Mouse (Mus musculus) intestine, embryonic 16.5 days (tissue): Measurements from ENCODE around the gene Otud5. TPM values are rescaled to one million over a fixed set of nuclear protein-coding genes. Genes with fewer than 3 reads are reported as not detected.

Experiments used
- ATAC-seq: fragments of 200-750 bp; cut with Nextera tagmentation; 2 replicates; pipeline ENCODE4 v1.8.0; 2017; ENCODE audit warnings: moderate TSS enrichment, moderate library complexity
- H3K27ac ChIP-seq: fragments of 300-500 bp; sonication (generic); 2 replicates; pipeline ENCODE4 v1.5.1; 2014; ENCODE audit warnings: mild to moderate bottlenecking, low read length
- H3K27me3 ChIP-seq: fragments of 300-500 bp; sonication (generic); replicated peaks from 2 replicates; pipeline ENCODE4 v1.6.1; 2014; ENCODE audit warnings: low read length, control low read depth, mixed read lengths; ENCODE audit not compliant: control insufficient read depth, insufficient read depth
- H3K36me3 ChIP-seq: fragments of 300-500 bp; sonication (generic); 2 replicates; pipeline ENCODE4 v1.6.1; 2014; ENCODE audit warnings: low read length, control low read depth; ENCODE audit not compliant: control insufficient read depth, insufficient read depth
- H3K4me1 ChIP-seq: fragments of 300-500 bp; sonication (generic); 2 replicates; pipeline ENCODE4 v1.6.1; 2014; ENCODE audit warnings: low read length, control low read depth, mixed read lengths; ENCODE audit not compliant: control insufficient read depth, insufficient read depth
- H3K4me2 ChIP-seq: fragments of 300-500 bp; sonication (generic); 2 replicates; pipeline ENCODE4 v1.6.1; 2014; ENCODE audit warnings: low read depth, low read length, control low read depth
- H3K4me3 ChIP-seq: fragments of 300-500 bp; sonication (generic); 2 replicates; pipeline ENCODE4 v1.5.1; 2014; ENCODE audit warnings: mild to moderate bottlenecking, low read length
- H3K9ac ChIP-seq: fragments of 300-500 bp; sonication (generic); 2 replicates; pipeline ENCODE4 v1.6.1; 2014; ENCODE audit warnings: low read depth, low read length
- H3K9me3 ChIP-seq: fragments of 300-500 bp; sonication (generic); 2 replicates; pipeline ENCODE4 v1.6.1; 2016; ENCODE audit warnings: low read length, control low read depth; ENCODE audit not compliant: control insufficient read depth
- WGBS: fragments of 180-500 bp; shearing (Covaris S2); extraction: QIAGEN DNeasy Blood & Tissue Kit; methylation state at CpG from one replicate; pipeline ENCODE4 v1.1.7; 2014; 5-methylcytosine and 5-hydroxymethylcytosine counted together
- polyA plus RNA-seq: library from polyadenylated mRNA; unstranded; fragments of >200 nt; fragmentation: Nextera tagmentation; extraction: Ambion mirVana; gene quantifications from 2 replicates; pipeline ENCODE4 v1.2.1, GENCODE M21; 2015

Otud5 gene
- polyA plus RNA-seq, 1 experiment from 2014 or later = 25.9 TPM

DNA sequence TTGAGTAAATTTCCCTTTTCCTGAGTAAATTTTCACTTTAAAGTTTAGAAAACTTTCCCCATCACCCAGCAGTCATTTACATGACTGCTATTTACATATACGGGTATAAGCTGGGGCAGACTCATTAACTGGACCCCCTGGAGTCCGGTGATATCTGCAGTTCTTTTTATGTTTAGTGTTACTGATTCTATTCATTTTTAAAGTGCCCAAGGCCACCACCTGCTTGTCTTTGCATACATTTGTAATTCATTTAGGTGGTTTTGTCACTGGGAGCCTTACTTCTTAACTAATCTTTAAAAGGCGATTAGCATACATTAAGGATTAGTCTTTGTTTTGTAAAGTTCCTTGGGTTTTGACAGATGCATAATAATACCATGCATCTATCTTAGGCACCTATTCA is 28.7 kb downstream of the Otud5 start:
- WGBS = 39% methylated on average over 3 of the region's 3 CpGs
- Histone ChIP-seq H3K36me3 (no peaks in the 10 kb centered on the region), H3K27me3 (no peaks in the 10 kb centered on the region), H3K4me3 (no peak overlapping the region), H3K27ac (no peak overlapping the region), H3K4me2 (no peak overlapping the region), H3K4me1 (no peaks in the 10 kb centered on the region), H3K9me3 (no peaks in the 10 kb centered on the region), H3K9ac (no peak overlapping the region)
- no peak for ATAC-seq

GRCm38 (mm10) chrX:7878007-7878419 is 36.8 kb downstream of the Otud5 start, which contains the start of gene Pim2:
Gene Pim2, plus strand, starts transcription at chrX:7878262.
- H3K27ac ChIP-seq = no peak within 1 kb of the TSS
- no peaks in the 10 kb centered on the region; the same call in 1 of the 2 replicates for H3K4me1 ChIP-seq
- no peaks in the 10 kb centered on the region for H3K36me3 ChIP-seq
- H3K4me3 ChIP-seq = peak within 1 kb of the TSS; percentile 57
- peak within 1 kb of the TSS; percentile 71 for H3K9ac ChIP-seq
- H3K4me2 ChIP-seq = peak within 1 kb of the TSS; percentile 88
- ATAC-seq = peak; percentile 96
- no peaks in the 10 kb centered on the region for H3K27me3 ChIP-seq
- WGBS = 19% methylated on average over 38 of the region's 38 CpGs
- H3K9me3 ChIP-seq = no peaks in the 10 kb centered on the region

DNA sequence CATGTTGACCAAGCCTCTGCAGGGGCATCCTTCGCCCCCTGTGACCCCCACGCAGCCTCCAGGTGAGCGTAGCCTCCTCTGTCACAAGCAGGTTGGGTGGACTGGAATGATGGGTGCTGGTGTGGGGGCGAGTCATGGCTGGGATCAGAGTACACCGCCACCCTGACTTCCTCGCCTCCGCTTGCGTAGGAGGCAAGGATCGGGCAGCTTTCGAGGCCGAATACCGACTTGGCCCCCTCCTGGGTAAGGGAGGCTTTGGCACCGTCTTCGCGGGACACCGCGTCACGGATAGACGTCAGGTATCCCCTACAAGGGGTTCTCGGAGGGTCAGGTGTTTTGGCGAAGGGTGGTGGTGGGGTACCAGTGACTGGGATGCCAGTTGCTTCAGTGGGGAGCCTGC is 37.3 kb downstream of the Otud5 start:
- H3K36me3 ChIP-seq = no peaks in the 10 kb centered on the region
- 16% methylated on average over 21 of the region's 21 CpGs for WGBS
- peak overlapping the region; percentile 57 for H3K4me3 ChIP-seq
- H3K9ac ChIP-seq = peak overlapping the region; percentile 71
- H3K9me3 ChIP-seq = no peaks in the 10 kb centered on the region
- H3K4me2 ChIP-seq = peak overlapping the region; percentile 88
- H3K27me3 ChIP-seq = no peaks in the 10 kb centered on the region
- H3K27ac ChIP-seq = no peak overlapping the region
- no peaks in the 10 kb centered on the region; the same call in 1 of the 2 replicates for H3K4me1 ChIP-seq
- peak; percentile 38; the same call in 1 of the 2 replicates for ATAC-seq

DNA sequence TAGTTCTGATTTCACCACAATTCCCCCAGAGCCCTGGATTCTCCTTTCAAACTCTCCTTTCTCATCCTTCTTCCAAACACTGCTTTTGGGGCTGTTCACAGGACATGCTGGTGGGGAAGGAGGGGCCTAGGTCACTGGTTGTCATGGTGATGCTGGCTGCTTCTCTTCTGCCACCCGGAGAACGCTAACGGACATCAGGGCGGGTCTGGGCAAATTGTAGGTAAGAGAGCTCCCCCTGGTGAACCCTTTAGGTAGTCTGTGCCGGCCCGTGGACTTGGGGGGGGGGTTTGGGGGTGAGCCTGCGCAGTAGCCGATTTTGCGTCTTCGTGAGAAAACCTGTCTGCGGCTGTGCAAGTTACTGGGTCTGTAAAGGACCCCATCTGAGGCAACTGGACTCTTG is 38.7 kb downstream of the Otud5 start:
- Histone ChIP-seq H3K4me1 (no peaks in the 10 kb centered on the region; the same call in 1 of the 2 replicates), H3K9me3 (no peaks in the 10 kb centered on the region), H3K36me3 (no peaks in the 10 kb centered on the region), H3K4me2 (peak overlapping the region; percentile 24; the same call in 1 of the 2 replicates), H3K27me3 (no peaks in the 10 kb centered on the region), H3K27ac (no peak overlapping the region), H3K4me3 (peak overlapping the region; percentile 7; the same call in 1 of the 2 replicates), H3K9ac (no peak overlapping the region)
- 14% methylated on average over 11 of the region's 11 CpGs for WGBS
- no peak for ATAC-seq

- H3K9ac ChIP-seq = peak within 1 kb of the TSS; percentile 62
- no peaks in the 10 kb centered on the region for H3K27me3 ChIP-seq
- WGBS = 13% methylated on average over 47 of the region's 49 CpGs
- peak within 1 kb of the TSS; percentile 48 for H3K4me2 ChIP-seq
- H3K9me3 ChIP-seq = no peaks in the 10 kb centered on the region
- no peaks in the 10 kb centered on the region for H3K36me3 ChIP-seq
- peak within 1 kb of the TSS; percentile 62 for H3K4me3 ChIP-seq
- H3K4me1 ChIP-seq = no peaks in the 10 kb centered on the region
- H3K27ac ChIP-seq = peak within 1 kb of the TSS; percentile 80
- peak; percentile 97 for ATAC-seq
Measured at GRCm38 (mm10) chrX:7883841-7884567, 42.8 kb downstream of the Otud5 start, which contains the start of gene Slc35a2. Gene Slc35a2, plus strand, starts transcription at chrX:7884028.

DNA sequence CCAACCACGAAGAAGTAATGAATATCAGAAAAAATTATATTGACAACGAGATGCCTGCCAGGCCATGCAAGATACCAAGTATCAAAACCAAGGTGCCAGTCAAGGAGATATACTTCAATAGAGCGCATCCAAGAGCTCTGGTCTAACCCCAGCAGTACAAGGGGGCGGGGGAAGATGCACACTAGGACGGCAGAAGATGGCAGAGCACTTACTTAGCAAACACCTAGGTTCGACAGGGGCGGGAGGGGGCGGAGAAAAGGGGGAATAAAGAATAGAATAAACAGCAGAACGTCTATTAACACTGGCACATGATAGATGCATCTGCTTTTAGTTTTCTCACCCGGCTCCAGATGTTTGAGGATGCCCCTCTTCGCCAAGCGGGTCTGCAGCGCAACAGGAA is 57.0 kb downstream of the Otud5 start:
- peaks cover 2% of the 10 kb centered on the region; the same call in 1 of the 2 replicates for H3K4me1 ChIP-seq
- WGBS = 27% methylated on average over 13 of the region's 13 CpGs
- no peak overlapping the region for H3K27ac ChIP-seq
- ATAC-seq = no peak
- no peaks in the 10 kb centered on the region for H3K27me3 ChIP-seq
- peak overlapping the region; percentile 65 for H3K9ac ChIP-seq
- peak overlapping the region; percentile 63 for H3K4me3 ChIP-seq
- no peaks in the 10 kb centered on the region for H3K36me3 ChIP-seq
- no peaks in the 10 kb centered on the region for H3K9me3 ChIP-seq
- H3K4me2 ChIP-seq = peak overlapping the region; percentile 55

GRCm38 (mm10) chrX:7898880-7899874 is 58.0 kb downstream of the Otud5 start, which contains the start of the genes Pqbp1 and Timm17b:
Gene Pqbp1, minus strand, starts transcription at chrX:7899269.
Gene Timm17b, plus strand, starts transcription at chrX:7899357.
- ATAC-seq = peak; percentile 100
- no peaks in the 10 kb centered on the region for H3K27me3 ChIP-seq
- peak within 1 kb of the TSS; percentile 63 for H3K4me3 ChIP-seq
- H3K36me3 ChIP-seq = no peaks in the 10 kb centered on the region
- no peaks in the 10 kb centered on the region for H3K9me3 ChIP-seq
- H3K9ac ChIP-seq = peak within 1 kb of the TSS; percentile 72
- WGBS = 13% methylated on average over 62 of the region's 62 CpGs
- H3K4me1 ChIP-seq = peaks cover 2% of the 10 kb centered on the region; the same call in 1 of the 2 replicates
- peak within 1 kb of the TSS; percentile 58 for H3K4me2 ChIP-seq
- peak within 1 kb of the TSS; percentile 83 for H3K27ac ChIP-seq

DNA sequence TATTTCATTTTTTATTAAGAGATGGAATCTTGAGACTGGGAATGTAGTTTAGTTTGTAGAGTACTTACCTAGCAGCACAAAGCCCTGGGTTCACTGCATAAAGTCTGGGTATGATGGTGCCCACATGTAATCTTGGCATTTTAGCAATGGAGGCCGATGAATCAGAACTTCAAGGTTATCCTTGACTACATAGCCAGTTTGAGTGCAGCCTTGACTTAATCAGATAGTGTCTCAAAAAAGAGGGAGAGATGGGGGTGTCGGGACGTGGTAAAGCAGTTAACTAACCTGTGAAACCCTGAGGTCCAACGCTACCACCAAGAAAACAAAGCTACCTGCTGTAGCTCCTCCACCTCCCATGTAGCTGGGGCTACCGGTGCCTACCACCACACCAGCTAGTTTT is 63.3 kb downstream of the Otud5 start:
- Histone ChIP-seq H3K9ac (no peak overlapping the region), H3K36me3 (no peaks in the 10 kb centered on the region), H3K27me3 (no peaks in the 10 kb centered on the region), H3K9me3 (no peaks in the 10 kb centered on the region), H3K4me3 (no peak overlapping the region), H3K27ac (no peak overlapping the region), H3K4me2 (no peak overlapping the region), H3K4me1 (no peaks in the 10 kb centered on the region)
- ATAC-seq = no peak
- WGBS = 92% methylated on average over 5 of the region's 5 CpGs

- ATAC-seq = no peak
- Histone ChIP-seq H3K4me1 (no peaks in the 10 kb centered on the region), H3K27ac (no peak within 1 kb of the TSS), H3K9me3 (no peaks in the 10 kb centered on the region), H3K9ac (no peak within 1 kb of the TSS), H3K27me3 (no peaks in the 10 kb centered on the region), H3K4me2 (no peak within 1 kb of the TSS), H3K4me3 (no peak within 1 kb of the TSS), H3K36me3 (no peaks in the 10 kb centered on the region)
- 87% methylated on average over 5 of the region's 5 CpGs for WGBS
Measured at GRCm38 (mm10) chrX:7907735-7908134, 66.6 kb downstream of the Otud5 start, which contains the start of gene Gm10491. Gene Gm10491, minus strand, starts transcription at chrX:7907835.
